Mouse (Mus musculus): Measurements from ENCODE around the gene Riok1. TPM values are rescaled to one million over a fixed set of nuclear protein-coding genes. Genes with fewer than 3 reads are reported as not detected.

Gene Riok1
- polyA plus RNA-seq, 2 experiments: 45.4 to 54.4 TPM

DNA sequence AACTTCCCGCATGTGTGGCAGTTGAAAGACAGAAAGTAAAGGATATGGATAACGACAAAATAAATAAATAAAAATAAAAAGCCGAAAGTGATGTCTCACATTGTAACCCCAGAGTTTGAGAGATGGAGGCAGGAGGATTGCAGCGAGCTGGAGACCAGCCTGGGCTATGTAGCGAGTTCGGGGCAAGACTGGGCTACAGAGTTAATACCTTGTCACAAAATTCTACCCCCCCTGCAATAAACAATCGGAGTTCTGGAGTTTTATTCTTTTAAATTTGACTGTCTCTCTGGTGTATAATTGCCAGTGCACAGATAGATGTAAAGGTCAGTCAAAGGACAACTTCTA, 42.4 kb upstream of the Riok1 start:
- H3K36me3 ChIP-seq (ENCODE audit: control insufficient read depth, insufficient read depth, low read length): peaks cover 23% of the 10 kb centered on the region
- H3K4me3 ChIP-seq (replicated peaks; ENCODE audit: low read length): peak overlapping the region; percentile 95
- TF ChIP-seq POLR2A (IDR thresholded peaks at IDR 0.05; ENCODE audit: borderline replicate concordance, extremely low read depth, insufficient read depth, insufficient read length): no peak; the same call in 1 of the 2 replicates
- H3K4me2 ChIP-seq (replicated peaks; ENCODE audit: low read depth, low read length, severe bottlenecking): peak overlapping the region; percentile 83
- DNase-seq (ENCODE audit: low spot score): no peak
- no peaks in the 10 kb centered on the region for H3K9me3 ChIP-seq (ENCODE audit: control insufficient read depth, low read length)
- peaks cover 8% of the 10 kb centered on the region for H3K4me1 ChIP-seq (ENCODE audit: control insufficient read depth, insufficient read depth, low read length)
- H3K27me3 ChIP-seq (ENCODE audit: control insufficient read depth, insufficient read depth, low read length): no peaks in the 10 kb centered on the region
- 9% methylated on average over 7 of the region's 7 CpGs for WGBS
- peak overlapping the region; percentile 97 for H3K9ac ChIP-seq (ENCODE audit: low read depth, low read length, severe bottlenecking)
- H3K27ac ChIP-seq (replicated peaks; ENCODE audit: low read depth, low read length): peak overlapping the region; percentile 73
- ATAC-seq (ENCODE audit: low FRiP score, low read depth): peak; percentile 38; the same call in 1 of the 2 replicates

DNA sequence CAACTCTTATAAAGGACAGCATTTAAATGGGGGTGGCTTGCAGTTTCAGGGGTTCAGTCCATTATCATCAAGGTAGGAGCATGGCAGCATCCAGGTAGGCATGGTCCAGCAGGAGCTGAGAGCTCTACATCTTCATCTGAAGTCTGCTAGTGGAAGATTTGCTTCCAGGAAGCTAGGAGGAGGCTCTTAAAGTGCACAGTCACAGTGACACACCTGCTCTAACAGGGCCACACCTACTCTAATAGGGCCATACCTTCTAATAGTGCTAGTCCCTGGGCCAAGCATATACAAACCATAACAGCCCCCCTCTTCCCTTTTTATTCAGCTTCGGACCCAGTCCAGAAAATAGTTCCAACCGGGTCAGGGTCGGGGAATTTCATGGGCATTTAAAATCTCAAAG, 37.1 kb upstream of the Riok1 start:
- Histone ChIP-seq H3K4me1 (ENCODE audit: control insufficient read depth, insufficient read depth, low read length) (peaks cover under 1% of the 10 kb centered on the region; the same call in 1 of the 2 replicates), H3K4me2 (replicated peaks; ENCODE audit: low read depth, low read length, severe bottlenecking) (no peak overlapping the region), H3K4me3 (replicated peaks; ENCODE audit: low read length) (no peak overlapping the region), H3K9me3 (ENCODE audit: control insufficient read depth, low read length) (no peaks in the 10 kb centered on the region), H3K27me3 (ENCODE audit: control insufficient read depth, insufficient read depth, low read length) (no peaks in the 10 kb centered on the region), H3K27ac (replicated peaks; ENCODE audit: low read depth, low read length) (no peak overlapping the region), H3K9ac (ENCODE audit: low read depth, low read length, severe bottlenecking) (no peak overlapping the region), H3K36me3 (ENCODE audit: control insufficient read depth, insufficient read depth, low read length) (no peaks in the 10 kb centered on the region)
- DNase-seq (ENCODE audit: low spot score) (no peak), ATAC-seq (ENCODE audit: low FRiP score, low read depth) (no peak)
- 81% methylated on average over 3 of the region's 3 CpGs for WGBS
- TF ChIP-seq POLR2A (IDR thresholded peaks at IDR 0.05; ENCODE audit: borderline replicate concordance, extremely low read depth, insufficient read depth, insufficient read length): no peak

DNA sequence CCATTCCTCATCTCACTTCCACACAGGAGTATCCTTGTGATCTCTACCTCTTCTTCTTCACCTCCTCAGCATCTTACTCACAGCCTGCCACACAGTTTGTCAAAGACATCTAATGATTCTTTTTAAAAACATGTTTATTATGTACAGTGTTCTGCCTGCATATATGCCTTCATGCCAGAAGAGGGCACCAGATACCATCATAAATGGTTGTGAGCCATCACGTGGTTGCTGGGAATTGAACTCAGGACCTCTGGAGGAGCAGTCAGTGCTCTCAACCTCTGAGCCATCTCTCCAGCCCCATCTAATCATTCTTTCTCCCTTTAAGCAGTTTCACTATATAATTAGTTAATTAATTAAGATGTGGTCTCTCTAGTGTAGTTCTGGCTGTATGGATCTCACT, 34.3 kb upstream of the Riok1 start:
- Histone ChIP-seq H3K27me3 (ENCODE audit: control insufficient read depth, insufficient read depth, low read length) (no peaks in the 10 kb centered on the region), H3K4me2 (replicated peaks; ENCODE audit: low read depth, low read length, severe bottlenecking) (no peak overlapping the region), H3K27ac (replicated peaks; ENCODE audit: low read depth, low read length) (no peak overlapping the region), H3K4me3 (replicated peaks; ENCODE audit: low read length) (no peak overlapping the region), H3K9me3 (ENCODE audit: control insufficient read depth, low read length) (no peaks in the 10 kb centered on the region), H3K4me1 (ENCODE audit: control insufficient read depth, insufficient read depth, low read length) (no peaks in the 10 kb centered on the region), H3K9ac (ENCODE audit: low read depth, low read length, severe bottlenecking) (no peak overlapping the region), H3K36me3 (ENCODE audit: control insufficient read depth, insufficient read depth, low read length) (no peaks in the 10 kb centered on the region)
- no peak for ATAC-seq (ENCODE audit: low FRiP score, low read depth)
- WGBS: 50% methylated on average over 1 of the region's 1 CpGs
- no peak for DNase-seq (ENCODE audit: low spot score)
- no peak for TF ChIP-seq POLR2A (IDR thresholded peaks at IDR 0.05; ENCODE audit: borderline replicate concordance, extremely low read depth, insufficient read depth, insufficient read length)

DNA sequence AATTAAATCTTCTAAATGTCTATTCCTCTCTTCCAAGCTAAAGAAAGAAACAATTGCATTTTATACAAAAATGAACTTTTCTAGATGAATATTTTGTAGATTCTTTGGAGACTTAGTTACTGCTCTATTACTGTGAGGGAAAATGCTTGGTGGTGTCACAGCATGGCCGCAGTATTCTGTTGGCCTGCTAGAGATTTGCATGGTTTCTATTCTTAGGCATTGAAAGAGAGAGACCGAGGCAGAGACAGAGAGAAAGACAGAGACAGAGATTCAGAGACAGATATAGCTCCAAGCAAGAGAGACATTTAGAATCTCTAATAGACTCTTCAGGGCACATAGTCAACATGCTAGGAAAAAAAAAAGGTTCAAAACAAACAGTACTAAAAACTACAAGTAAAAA, 28.8 kb upstream of the Riok1 start:
- Histone ChIP-seq H3K9ac (ENCODE audit: low read depth, low read length, severe bottlenecking) (no peak overlapping the region), H3K36me3 (ENCODE audit: control insufficient read depth, insufficient read depth, low read length) (no peaks in the 10 kb centered on the region), H3K27ac (replicated peaks; ENCODE audit: low read depth, low read length) (no peak overlapping the region), H3K4me2 (replicated peaks; ENCODE audit: low read depth, low read length, severe bottlenecking) (no peak overlapping the region), H3K27me3 (ENCODE audit: control insufficient read depth, insufficient read depth, low read length) (no peaks in the 10 kb centered on the region), H3K4me1 (ENCODE audit: control insufficient read depth, insufficient read depth, low read length) (no peaks in the 10 kb centered on the region), H3K4me3 (replicated peaks; ENCODE audit: low read length) (no peak overlapping the region), H3K9me3 (ENCODE audit: control insufficient read depth, low read length) (no peaks in the 10 kb centered on the region)
- no peak for DNase-seq (ENCODE audit: low spot score)
- TF ChIP-seq POLR2A (IDR thresholded peaks at IDR 0.05; ENCODE audit: borderline replicate concordance, extremely low read depth, insufficient read depth, insufficient read length): no peak
- ATAC-seq (ENCODE audit: low FRiP score, low read depth): no peak
- 90% methylated on average over 2 of the region's 2 CpGs for WGBS

DNA sequence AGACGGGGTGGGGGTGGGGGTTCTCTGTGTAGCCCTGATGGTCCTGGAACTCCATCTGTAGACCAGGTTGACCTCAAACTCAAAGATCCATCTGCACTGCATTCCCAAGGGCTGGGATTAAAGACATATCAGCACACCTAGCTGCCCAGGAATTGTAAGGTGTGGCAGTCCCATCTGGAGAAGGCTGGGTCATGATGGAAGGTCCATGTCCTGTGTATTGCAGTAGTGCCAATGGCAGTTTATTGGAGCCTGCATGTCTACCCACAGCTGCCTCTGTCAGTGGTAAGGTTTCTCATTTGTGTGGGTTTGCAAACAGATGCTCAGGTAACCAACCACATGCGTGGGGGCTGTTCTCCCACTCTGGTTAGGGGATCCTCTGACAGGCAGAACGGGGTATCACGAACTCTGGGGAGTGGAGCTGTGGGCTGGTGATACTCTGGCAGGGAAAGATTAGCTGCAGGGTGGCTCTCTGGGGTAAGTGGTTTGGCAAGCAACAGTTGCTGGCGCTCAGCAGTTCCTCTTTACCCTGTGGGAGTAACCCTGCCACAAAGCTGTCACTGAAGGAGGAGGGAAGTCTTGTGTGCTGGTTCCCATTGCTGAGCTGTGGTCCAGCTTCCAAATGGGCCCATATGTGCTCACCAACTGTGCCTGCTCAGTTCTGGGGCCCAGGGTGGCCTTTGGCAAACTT, 26.9 kb upstream of the Riok1 start:
- Histone ChIP-seq H3K4me1 (ENCODE audit: control insufficient read depth, insufficient read depth, low read length) (no peaks in the 10 kb centered on the region), H3K27me3 (ENCODE audit: control insufficient read depth, insufficient read depth, low read length) (no peaks in the 10 kb centered on the region), H3K9ac (ENCODE audit: low read depth, low read length, severe bottlenecking) (no peak overlapping the region), H3K36me3 (ENCODE audit: control insufficient read depth, insufficient read depth, low read length) (no peaks in the 10 kb centered on the region), H3K4me2 (replicated peaks; ENCODE audit: low read depth, low read length, severe bottlenecking) (no peak overlapping the region), H3K27ac (replicated peaks; ENCODE audit: low read depth, low read length) (no peak overlapping the region), H3K9me3 (ENCODE audit: control insufficient read depth, low read length) (no peaks in the 10 kb centered on the region), H3K4me3 (replicated peaks; ENCODE audit: low read length) (no peak overlapping the region)
- WGBS: 82% methylated on average over 5 of the region's 5 CpGs
- TF ChIP-seq POLR2A (IDR thresholded peaks at IDR 0.05; ENCODE audit: borderline replicate concordance, extremely low read depth, insufficient read depth, insufficient read length): no peak
- DNase-seq (ENCODE audit: low spot score) (no peak), ATAC-seq (ENCODE audit: low FRiP score, low read depth) (no peak)

All from limb, embryonic 14.5 days (tissue).